Mouse (Mus musculus) cerebellum, postnatal 36 days (tissue): ENCODE results near the gene Adamts14.

Source experiments
- DNase-seq, 2 experiments: peaks; one replicate each; pipeline ENCODE4 v3.0.0; 2021 to 2022; ENCODE audit warnings: mixed read lengths in 2 of 2

Gene Adamts14

GRCm38 (mm10) chr10:61274532-61274931 is 1.3 kb upstream of the Adamts14 start:
- DNase-seq: no peak

DNA sequence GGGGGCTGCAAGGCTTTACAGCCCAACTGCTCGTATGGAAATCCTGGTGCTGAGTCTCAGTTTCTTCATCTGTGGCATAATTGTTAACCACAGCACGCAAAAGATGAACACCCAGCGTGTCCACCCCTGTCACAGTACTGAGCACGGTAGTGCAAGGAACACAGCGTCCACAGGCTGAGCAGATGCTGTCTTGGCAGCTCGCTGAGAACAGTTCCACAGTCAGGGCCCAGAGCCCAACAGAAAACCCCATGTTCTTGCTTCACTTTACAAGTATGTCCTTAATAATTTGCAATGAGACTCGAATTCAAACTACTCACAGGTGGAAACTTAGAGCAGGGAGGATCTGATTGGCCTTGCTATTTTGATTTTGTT is 592 bp upstream of the Adamts14 start:
- DNase-seq: no peak

DNA sequence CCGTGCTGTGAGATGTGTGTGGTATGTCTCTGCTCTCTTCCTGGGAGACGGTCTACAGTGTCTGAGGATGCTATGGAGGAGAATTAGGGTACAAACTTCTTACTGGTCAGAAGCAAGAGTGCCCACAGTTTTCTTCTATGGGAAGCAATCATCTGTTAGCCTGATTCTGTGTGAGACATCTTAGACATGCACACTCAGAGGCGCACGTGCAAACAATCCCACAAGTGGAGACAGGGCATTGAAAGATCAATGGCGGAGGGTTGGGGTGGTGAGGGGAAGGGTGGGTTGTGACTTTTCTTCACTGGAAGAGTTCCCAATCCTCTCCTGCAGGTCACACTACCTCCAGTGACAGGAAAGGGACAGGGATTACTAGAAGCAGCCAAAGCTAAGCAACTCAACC is 607 bp downstream of the Adamts14 start:
- DNase-seq: no peak

DNA sequence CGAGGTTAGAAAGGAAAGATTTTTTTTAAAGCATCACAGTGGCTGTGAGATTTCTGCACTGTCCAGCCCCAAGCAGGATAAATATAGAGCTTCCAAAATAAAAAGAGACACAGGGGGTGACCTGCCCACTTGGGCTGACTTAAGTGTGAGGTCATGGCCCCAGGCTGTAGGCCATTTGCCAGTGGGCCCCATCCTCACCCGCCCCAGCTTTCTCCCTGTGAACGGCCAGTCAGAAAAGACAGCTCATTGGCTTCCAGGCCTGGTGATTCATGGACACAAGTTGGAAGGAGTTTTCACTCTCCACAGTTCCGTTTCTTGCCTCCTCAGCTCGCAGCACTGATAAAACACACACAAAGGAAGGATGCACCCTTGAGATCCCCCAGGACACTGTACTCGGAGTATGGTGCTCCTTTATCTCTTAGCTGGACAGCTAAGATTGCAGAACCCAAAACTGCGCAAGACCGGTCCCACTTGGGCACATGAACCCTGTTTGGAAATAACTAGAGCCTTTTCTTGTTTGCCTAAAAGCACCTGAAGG is 1.1 kb downstream of the Adamts14 start:
- DNase-seq: no peak

GRCm38 (mm10) chr10:61267378-61267777 is 5.9 kb downstream of the Adamts14 start:
- DNase-seq: no peak

DNA sequence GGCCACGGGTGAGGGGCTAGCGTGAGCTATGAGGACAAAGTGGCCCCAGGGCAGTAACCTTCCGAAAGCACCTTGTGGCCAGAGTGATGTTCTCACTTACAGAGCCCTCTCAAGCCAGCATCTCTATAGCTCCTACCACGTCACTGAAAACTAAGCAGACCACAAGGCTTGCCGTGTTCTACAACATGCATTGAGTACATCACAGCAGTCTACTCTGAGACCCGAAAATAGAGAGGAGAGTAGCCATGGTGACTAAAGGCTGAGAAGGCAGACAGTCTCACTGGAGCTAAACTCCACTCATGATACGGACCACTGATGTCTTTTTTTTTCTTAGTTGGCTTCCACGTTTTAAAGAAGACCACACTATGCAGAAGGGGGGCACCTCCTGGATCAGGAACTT is 9.6 kb downstream of the Adamts14 start:
- DNase-seq: no peak

DNA sequence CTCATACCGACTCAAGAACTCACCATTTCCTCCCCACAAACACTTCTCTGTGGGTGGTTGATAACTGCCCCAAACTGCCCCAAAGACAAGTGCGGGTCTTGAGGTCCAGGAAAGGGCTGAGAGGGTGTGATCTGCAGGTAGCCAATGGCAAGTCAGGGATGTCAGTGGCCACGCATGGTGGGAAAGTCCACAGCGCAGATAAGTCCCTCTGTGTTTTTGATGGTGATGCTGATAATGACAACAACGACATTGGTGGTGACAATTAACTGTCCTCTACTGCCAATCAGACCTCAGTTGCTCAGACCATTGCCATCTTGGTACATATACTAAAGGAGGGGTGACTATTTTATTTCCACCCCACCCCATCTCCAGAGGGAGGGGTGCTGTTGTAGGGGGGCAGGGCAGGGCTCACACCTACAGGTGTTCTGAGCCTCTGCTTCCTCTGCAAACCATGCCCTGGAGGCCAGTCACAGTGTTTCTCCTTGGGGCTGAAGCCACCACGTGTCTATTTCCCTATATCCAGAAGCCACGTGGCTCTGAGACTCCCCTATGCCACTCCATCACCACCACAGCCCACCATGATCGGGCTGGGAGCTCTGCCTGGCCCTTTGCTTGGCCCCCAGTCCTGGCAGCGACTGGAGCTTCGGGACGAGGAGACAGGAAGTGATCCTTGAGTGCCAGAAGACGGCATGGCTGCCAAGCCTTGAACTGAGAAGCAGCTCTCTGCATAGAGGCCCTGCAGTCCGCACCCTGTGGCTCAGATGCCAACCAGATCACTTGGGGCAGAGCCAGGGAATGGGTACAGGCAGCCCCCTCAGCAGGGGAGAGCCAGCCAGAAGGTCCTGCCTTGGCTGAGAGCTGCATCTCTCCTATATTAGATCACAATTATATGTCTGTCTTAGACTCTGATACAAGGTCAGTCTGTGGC is 11.7 kb downstream of the Adamts14 start:
- peak; percentile 26 to 34 for DNase-seq

GRCm38 (mm10) chr10:61258131-61258530 is 15.1 kb downstream of the Adamts14 start:
- no peak for DNase-seq

DNA sequence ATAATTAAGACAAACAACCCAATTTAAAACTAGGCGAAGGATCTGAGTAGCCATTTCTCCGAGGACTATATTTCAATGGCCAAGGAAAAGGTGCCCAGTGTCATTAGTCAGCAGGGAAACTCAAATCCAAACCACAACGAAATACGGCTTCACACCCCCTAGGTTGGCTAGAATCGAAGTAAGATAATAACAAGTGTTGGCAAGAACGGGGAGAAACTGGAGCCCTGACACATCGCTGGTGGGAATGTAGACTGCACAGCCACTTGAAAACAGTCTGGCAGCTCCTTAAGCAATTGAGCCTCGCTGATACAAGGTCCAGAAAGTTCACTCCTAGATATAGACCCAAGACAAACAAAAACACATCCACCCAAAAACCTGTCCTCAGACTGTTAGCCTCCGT is 16.6 kb downstream of the Adamts14 start:
- DNase-seq: no peak

DNA sequence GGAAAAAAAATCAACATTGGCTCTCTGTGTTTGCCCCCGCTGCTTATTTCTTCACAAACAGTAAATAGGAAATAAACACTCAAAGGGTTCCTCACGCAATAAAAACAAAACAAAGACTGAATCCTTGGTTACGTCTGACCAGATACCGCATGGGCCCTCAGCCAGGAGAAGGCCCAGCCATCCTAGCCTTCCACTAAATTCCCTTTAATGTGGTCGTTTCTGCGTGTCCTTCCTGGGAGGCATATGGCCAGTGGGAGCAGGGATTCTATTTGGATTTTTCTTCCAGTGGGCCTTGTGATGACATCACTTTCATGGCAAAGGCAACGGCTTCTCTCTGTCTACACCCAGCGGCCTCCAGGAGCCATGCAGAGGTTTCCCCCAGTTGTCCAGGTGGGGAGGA is 18.0 kb downstream of the Adamts14 start:
- DNase-seq: no peak

DNA sequence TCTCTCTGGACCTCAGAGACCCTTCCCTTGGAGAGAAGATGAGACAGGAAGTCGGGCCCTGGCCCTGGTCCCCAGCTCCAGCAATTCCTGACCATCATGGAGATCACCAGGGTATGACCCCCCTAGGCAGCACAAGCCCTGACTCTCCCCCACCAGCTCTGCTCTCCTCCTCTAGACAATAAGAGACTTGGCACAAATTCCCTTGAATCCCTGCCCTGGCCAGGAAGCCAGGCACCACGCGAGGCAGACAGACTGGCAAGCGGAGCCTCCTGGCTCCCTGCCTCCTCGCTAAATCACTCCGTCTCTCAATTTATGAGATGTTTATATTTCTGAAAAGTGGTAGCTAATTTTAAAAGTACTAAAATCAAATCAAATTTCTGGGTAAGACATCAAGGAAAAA is 18.5 kb downstream of the Adamts14 start:
- DNase-seq: peak; percentile 78 to 82

- no peak for DNase-seq
Observed at GRCm38 (mm10) chr10:61249951-61250350, 23.3 kb downstream of the Adamts14 start.

DNA sequence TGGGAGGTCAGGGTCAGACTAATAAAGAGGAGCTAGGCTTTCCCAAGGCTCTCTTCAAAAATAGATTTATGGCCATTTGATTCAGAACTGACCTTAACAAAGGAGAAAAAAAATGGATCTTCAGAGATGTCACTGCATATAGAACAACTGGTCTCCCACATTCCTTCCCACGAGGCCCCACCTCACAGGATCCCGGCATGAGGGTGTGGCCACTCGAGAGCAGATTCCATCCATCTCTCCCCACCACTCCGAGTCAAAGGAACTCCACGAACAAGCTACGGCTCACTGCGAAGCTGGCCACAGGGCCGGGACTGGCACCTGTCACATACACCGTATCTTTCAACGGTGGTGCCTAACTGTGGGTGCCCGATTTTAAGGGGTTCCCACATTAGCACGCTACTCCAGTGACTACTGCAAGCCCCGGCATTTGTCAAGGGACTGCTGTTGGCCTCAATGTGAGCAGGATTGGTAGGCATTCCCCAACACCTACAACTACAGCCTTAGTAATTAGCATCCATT is 24.6 kb downstream of the Adamts14 start:
- DNase-seq: no peak

- no peak for DNase-seq
Observed at GRCm38 (mm10) chr10:61246288-61246687, 26.9 kb downstream of the Adamts14 start.

DNA sequence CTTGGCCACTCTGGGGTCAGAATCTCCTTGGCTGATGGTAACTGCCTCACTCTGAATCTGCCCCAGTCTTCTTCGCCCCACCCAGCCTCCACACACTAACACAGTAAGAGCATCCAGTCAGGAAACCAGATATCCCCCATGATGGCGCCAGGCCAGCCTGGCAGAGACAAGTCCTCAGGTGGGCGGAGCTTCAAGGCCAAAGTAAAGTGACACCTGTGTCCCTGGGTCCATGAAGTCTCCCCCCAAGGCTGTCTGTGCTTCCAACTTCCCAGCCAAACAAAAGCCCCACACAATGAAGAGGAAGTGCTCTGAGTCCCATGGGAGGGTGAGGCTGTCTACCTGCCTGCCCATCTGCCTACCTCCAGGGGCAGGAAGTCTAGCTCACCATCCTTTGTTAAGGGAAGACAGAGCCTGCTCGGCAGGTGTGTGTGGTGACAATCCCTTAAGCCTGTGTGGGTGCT is 31.2 kb downstream of the Adamts14 start:
- no peak for DNase-seq

GRCm38 (mm10) chr10:61240108-61240920 is 32.9 kb downstream of the Adamts14 start:
- DNase-seq: no peak

DNA sequence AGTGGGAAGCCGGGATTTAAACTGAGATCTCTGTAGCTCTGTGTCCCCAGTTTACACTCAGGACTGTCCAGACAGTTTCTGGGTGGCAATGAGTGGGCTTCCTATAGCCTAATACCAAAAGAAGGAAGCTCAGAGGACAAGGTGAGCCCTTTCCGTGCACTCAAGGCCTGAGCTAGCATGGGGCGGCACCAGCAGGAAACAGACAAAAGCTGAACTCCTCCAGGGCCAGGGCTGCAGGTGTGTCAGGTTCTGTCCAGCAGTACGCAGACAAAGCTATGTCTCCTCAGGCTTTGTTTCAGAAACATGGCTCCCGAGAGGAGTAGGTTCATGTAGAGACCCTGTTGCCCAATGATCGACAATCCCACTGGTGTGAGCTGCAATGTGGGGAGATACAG is 35.9 kb downstream of the Adamts14 start:
- no peak for DNase-seq

DNA sequence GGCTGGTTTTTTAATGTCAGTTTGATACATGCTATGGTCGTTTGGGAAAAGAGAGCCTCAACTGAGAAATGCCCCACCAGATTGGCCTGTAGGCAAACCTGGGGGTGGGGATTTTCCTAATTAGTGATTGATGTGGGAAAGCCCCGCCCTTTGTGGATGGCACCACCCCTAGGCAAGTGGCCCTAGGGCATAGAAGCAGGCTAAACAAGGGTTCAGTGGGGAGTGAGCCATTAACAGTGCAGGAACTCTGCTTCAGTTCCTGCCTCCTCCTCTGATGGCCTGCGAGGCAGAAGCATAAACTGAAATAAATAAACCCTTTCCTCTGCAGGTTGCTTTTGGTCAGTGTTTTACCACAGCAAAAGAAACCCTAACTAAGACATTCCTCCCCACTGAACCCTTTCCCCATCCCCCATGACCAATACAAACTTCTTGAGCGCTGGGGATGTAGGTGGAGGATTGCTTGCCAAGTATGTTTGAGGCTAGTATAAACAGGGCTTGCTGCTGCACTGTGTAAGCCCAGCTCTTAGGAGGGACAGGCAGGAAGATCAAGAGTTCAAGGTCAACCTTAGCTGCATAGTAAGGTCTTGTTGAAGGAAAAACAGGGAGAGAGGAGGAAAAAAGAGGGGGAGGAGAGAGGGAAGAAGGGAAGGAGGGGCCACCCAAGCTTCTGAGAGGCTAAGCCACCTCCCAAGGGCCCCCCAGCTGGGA is 36.4 kb downstream of the Adamts14 start:
- DNase-seq: no peak

DNA sequence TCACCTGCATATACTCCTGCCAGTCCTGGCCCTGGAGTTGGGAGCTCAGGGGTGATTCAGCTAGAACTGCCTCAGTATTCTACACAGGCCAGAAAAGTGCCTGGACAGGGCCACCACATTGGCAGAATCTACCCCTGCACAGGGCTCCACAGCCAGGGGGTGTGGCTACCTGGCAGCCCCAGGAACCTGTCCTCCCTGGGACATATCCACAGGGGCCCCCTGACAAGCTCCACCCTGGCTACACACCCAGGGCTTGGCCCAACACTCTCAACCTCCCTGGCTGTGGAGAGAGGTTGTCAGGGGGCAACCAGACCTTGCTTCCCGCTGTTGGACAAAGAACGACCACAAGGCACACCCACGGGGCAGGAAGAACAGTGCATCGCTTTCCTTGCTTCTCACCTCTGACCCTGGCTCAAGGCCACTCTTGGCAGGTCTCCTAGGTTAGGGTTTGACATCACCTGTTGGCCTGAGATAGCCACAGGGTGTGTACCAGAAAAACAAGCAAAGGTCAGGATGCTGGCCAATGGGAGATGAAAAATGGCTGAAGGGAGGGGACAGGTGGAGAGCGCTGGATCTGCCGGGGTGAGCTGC is 37.5 kb downstream of the Adamts14 start:
- DNase-seq: no peak

DNA sequence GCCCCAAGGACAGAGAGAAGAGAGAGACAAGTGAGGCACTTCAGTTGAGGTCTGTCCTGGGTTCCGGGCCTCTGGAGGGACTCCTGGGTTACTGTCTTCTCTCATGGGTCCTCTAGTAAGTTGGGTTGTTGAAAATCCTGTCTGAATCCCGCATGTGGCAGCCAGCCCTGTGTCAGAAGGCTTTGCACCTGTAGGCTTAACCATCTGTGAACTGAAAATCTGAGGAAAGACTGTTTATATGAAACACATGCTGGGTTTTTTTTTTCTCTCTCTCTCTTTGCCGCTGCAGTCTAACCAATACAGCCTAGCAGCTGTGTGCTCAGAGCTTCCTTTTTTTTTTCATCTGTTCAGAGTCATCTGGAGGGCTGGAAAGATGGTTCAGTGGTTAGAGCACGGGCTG is 38.9 kb downstream of the Adamts14 start:
- no peak for DNase-seq

DNA sequence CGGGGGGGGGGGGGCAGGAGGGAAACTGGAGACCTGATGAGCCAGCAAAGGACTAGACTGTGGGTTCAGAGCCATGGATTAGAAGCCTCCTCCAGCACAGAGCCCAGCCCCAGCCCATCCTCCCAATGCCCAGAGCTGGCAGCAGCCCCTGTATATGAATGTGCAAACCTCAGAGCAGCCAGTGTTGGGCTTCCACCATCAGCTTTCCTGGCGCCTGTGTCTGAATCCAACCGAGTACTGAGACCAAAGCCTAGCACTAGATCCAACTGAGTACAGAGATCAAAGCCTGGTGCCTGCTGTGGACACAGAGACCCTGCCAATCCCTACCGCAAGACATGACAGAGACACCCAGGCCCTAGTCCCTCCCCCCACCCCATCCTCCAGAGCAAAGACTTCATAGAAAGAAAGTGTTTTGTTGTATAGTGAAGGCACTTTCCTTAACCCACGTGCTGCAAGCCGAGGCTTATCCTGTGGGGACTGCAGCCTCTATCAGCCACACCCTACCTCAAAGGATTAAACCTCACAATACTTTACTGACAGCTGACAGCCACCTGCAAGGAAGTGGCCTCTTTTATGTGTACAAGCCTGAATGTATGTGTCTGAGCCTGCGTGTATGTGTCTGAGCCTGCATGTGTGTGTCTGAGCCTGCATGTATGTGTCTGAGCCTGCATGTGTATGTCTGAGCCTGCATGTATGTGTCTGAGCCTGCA is 40.2 kb downstream of the Adamts14 start:
- DNase-seq: no peak

GRCm38 (mm10) chr10:61231756-61232155 is 41.5 kb downstream of the Adamts14 start:
- DNase-seq: no peak
